Mouse (Mus musculus): Measurements from ENCODE around the gene Olfr632. TPM values are rescaled to one million over a fixed set of nuclear protein-coding genes. Genes with fewer than 3 reads are reported as not detected.
"Not testable (repeated sequence)": the region's sequence is repeated elsewhere in the genome, so short reads cannot be mapped to it uniquely, and the experiment has no call there.

The Olfr632 gene
- not detected in 2 replicates for polyA plus RNA-seq (2012; rRNA removed)

DNA sequence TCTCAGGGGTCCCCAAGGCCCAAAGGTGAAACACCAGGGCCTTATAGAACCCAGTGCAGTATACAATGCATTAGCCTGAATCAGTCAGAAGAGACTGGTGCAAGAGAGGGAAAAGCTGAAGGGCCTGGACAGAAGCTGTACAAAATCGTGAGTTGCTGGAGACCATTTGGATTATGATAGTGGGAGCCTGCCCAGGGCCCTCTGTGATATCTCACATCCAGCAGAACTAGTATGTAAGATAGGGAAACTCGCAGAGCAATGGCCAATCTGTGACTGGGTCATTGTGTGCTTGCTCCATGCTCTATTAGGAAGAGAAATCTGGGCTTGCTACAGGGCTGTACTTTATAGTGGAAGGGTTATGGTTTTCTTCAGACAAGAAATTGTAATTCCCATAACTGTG, at the start of gene Olfr632:
Gene Olfr632, plus strand, starts transcription at position 84 of the 400 bp plus-strand sequence.
- WGBS, result 60% methylated on average over 2 of the region's 2 CpGs
- no peak for DNase-seq (ENCODE audit: low read depth, low spot score)

DNA sequence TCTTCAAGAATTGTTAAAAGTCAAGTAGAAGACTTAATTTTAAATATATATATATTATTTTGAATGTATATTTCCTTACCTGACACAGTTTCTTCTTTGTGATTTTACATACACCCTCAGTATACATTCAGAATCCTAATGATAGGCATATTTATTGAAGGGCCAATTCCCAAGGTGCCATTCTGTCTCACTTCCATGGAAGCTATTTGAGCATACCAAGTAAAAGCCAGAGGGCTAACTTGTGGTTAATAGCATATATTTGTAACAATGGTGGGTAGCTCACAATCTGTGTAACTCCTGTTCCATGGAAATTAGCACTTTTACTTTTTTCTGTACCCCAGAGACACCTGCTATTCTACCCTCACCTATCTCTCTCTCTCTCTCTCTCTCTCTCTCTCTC, 48.0 kb upstream of the Olfr632 start, which contains the start of gene Olfr66:
Gene Olfr66, minus strand, starts transcription at position 101 of the 400 bp plus-strand sequence.
- DNase-seq (ENCODE audit: low read depth, low spot score), result no peak

DNA sequence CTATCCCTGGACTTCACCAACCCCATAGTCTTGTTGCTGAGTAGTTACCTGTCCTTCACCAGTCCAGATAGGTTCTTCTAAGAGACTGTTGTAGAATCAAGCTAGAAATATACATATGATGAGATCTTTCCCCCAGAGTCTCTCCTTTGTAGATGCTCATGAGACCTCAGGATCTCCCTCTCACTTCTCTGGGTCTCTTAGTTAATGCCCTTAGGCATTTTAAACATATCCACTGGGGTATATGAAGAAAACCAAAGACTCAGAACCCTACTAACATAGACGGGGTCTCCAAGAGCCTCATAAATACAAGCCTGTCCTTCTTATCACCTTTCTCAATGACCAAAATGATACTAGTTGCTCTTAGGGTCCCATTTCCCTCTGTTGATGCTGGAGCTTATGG, 39.8 kb upstream of the Olfr632 start, which contains the start of gene Olfr64:
Gene Olfr64, minus strand, starts transcription at position 101 of the 400 bp plus-strand sequence.
- WGBS, result 66% methylated on average over 1 of the region's 1 CpGs
- DNase-seq (ENCODE audit: low read depth, low spot score), result no peak

DNA sequence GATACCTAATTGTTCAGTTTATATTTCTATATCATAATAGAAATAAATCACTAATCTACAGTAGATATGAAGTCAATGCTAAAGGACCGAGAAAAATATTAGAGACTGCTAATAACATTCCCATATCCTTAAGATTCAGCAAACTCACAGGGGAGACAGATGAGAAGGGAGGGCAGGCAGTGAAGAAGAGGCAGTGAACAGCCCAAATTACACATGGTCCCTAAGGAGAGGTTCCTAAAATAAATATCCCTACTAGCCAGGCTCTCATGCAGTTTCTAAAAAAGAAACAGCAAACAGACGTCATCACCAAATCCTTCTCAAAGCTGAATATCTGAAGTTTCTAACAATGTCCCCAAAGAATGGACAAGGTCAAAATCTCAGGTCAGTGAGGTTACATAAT, 31.0 kb upstream of the Olfr632 start, which contains the start of gene Olfr65:
Gene Olfr65, plus strand, starts transcription at position 301 of the 400 bp plus-strand sequence.
- no peak for DNase-seq (ENCODE audit: low read depth, low spot score)

DNA sequence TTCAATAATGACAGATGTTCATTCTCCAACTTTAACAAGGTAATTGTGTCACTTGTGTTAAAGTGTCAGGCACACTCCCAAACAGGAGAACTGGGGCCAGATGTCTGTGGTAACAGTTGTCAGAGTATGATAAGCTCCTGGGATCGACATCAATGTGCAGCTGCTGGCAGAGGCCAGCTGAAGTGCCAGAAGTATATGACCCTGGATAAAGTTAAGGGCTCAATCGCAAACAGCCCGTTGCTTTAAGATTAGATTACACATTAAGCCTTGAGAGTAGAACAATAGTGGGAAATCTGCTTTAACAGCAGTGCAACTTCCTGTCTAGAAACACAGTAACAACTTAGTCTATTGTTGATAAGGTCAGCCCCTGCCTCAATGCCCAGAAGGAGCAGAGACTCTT, 24.1 kb upstream of the Olfr632 start:
- WGBS, result 4% methylated on average over 3 of the region's 3 CpGs
- DNase-seq (ENCODE audit: low read depth, low spot score), result peak; percentile 11

More for the DNA sequence above, 31.0 kb upstream of the Olfr632 start, which contains the start of gene Olfr65:
- 68% methylated on average over 2 of the region's 2 CpGs for WGBS

DNA sequence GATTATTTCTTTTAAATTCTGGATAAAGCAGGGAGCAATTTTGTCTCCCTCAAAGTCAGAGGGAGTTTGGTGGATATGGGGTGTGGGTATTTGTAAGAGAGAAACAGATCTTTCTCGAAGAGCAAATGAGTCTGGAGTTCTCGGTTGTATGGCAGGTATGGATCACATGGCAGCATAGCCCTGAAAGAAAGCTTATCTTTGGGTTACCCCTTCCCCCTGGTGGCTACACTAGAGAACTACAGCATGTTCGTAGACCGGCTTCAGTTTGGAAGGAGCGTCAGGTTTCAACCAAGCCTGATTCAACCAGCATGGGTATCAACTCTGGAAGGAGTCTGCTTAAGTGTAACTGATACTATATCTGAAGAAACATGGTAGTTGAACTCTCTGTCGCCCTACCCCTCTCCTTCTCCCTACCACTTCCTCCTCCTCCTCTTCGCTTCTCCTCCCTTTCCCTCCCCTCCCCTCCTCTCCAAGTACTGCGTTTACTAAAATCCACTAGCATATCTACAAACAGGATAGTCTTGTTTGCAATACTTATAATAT, 21.1 kb upstream of the Olfr632 start:
- WGBS, result 56% methylated on average over 8 of the region's 8 CpGs
- no peak for DNase-seq (ENCODE audit: low read depth, low spot score)

DNA sequence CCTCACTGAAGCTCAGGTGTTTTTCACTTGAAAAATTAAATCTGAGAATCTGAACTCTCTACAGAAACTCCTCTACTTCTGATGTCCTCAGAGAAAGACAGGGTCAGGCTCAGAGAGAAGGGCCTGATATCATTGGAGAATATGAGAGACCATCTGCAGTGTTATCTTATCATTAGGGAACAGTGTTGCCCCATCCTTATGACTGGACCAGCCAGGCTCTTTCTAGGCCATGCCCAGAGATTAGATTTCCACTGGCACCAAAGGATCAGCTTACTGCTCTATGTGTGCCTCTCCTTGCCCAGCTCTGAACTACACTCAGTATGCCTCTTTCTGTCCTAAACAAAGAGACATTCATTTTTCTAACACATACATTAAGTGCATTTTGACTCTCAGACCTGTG, 18.8 kb upstream of the Olfr632 start:
- DNase-seq (ENCODE audit: low read depth, low spot score), result no peak

DNA sequence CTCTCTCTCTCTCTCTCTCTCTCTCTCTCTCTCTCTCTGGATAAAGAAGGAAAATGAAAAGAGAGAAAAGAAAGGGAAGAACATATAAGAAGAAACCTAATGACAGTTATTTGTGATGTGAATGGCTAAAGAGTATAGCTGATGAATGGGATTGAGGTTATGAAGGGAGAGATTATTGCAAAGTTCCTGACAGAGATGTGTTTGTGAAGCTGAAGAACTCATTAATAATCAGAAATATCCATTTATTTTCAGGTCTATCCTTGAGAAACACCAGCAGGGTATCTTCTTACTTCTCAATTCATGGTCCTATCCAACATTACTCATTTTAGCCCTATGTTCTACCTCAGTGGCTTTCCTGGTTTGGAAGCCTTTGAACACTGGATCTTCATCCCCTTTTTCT, 5.6 kb upstream of the Olfr632 start, which contains the start of gene Olfr631:
Gene Olfr631, plus strand, starts transcription at position 301 of the 400 bp plus-strand sequence.
- no peak for DNase-seq (ENCODE audit: low read depth, low spot score)

DNA sequence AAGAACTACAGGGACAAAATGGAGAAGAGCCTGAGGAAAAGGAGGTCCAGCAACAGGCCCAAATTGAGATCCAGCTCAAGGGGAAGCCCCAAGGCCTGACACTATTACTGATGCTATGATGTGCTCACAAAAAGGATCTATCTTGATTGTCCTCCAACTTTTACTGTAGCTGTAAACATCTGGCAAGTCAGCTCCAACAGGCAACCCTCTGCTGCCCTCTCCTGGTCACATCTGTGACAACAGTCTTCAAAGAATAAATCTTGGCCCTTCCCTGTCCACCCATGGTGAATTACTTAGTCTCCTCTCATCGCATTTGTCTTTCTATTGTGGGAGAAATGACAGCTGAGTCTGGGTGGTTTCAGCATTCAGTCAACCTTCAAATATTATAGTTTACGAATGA, 8.6 kb downstream of the Olfr632 start:
- WGBS, result 24% methylated on average over 2 of the region's 2 CpGs
- DNase-seq (ENCODE audit: low read depth, low spot score), result peak; percentile 21

DNA sequence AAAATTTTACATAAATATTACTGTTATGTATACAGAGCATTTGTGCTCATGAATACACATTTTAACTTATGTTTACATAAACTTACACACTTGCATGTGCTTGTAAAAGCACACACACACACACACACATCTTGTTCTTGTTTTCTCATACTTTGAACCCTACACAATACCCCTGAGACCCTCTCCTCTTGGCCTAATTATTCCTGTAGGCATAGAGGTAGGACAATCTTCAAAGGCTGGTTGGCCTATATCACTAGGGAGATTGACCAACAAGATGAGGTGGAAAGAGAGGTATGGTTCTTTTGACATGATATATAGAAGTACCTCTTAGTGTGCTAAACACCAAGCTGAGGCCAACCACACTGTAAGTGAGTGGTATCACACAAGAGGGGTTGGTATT, 10.0 kb downstream of the Olfr632 start, which contains the start of gene Olfr633:
Gene Olfr633, plus strand, starts transcription at position 301 of the 400 bp plus-strand sequence.
- DNase-seq (ENCODE audit: low read depth, low spot score), result no peak

DNA sequence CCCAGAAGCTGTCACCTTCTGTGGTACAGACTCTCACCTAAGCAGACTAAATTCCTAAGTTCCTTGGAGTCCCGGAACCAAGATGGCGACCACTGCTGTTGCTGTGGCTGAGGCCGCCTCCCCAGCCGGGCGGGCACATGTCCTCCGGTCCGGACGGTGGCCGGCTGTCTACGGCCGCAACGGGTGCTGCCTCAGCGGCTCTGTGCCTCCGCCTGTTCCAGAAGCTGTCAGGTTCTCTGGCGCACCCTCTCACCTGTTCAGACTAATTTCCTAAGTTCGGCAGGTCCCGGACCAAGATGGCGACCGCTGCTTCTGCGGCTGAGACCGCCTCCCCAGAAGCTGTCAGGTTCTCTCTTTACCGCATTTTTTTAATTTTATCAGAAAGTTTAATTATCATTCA, 32.7 kb downstream of the Olfr632 start:
- WGBS, result 93% methylated on average over 22 of the region's 22 CpGs
- not testable (repeated sequence) for DNase-seq (ENCODE audit: low read depth, low spot score)

DNA sequence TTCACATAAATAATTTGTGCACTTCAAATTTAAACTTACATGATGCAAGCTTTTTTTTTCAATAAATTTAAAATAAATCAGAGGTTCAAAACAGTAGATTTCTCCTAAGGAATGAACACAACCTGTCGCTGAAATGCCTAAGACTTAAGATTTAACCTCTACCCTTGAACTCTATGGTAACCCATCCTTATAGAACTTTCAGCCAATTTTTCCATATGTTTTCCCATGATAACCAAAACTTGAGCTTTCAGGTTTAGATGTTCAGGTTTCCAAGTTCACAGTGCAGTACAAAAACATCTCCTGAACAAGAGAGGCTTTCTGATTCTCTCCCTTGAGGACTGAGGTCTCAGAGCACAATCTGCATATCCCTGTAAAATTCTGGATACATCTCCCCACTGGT, 36.7 kb downstream of the Olfr632 start, which contains the start of gene Olfr635:
Gene Olfr635, plus strand, starts transcription at position 301 of the 400 bp plus-strand sequence.
- 68% methylated on average over 1 of the region's 1 CpGs for WGBS
- no peak for DNase-seq (ENCODE audit: low read depth, low spot score)

DNA sequence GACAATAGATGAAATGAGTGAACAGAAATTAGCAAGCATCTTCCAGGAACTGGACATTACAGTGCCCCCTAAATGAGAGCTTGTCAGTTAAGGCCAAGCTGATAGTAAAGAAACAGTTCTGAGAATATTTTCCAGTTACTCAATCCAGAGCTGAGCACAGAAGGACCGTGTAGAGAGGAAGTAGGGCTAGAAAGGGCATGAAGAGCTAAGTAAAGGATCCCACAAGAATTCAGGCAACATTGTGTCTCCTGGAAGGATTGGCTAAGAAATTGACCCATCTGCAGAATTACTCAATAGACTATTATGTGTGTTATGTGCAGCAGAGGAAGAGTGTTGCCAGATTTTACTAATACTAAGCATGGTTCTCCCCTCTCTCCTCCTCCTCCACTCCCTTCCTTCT, 37.6 kb downstream of the Olfr632 start:
- WGBS, result 39% methylated on average over 1 of the region's 1 CpGs
- no peak for DNase-seq (ENCODE audit: low read depth, low spot score)

Other genes with a start within 250 kb of the Olfr632 start
- gene Olfr243, start 219.7 kb upstream of the Olfr632 start, polyA plus RNA-seq (2012; rRNA removed), result not detected in 2 replicates
- gene Olfr628, start 204.0 kb upstream of the Olfr632 start, polyA plus RNA-seq (2012; rRNA removed), result not detected in 2 replicates
- gene Olfr629, start 189.4 kb upstream of the Olfr632 start, polyA plus RNA-seq (2012; rRNA removed), result not detected in 2 replicates
- gene Olfr630, start 177.0 kb upstream of the Olfr632 start, polyA plus RNA-seq (2012; rRNA removed), result not detected in 2 replicates
- not detected in 2 replicates for gene Olfr69, start 162.8 kb upstream of the Olfr632 start, polyA plus RNA-seq (2012; rRNA removed)
- gene Olfr68, start 154.6 kb upstream of the Olfr632 start, polyA plus RNA-seq (2012; rRNA removed), result not detected in 2 replicates
- not detected in 2 replicates for gene Olfr67, start 142.5 kb upstream of the Olfr632 start, polyA plus RNA-seq (2012; rRNA removed)
- 7.5 and 9.3 TPM in 2 replicates for gene Hbb-bt, start 120.4 kb upstream of the Olfr632 start, polyA plus RNA-seq (2012; rRNA removed)
- 97.3 and 114 TPM in 2 replicates for gene Hbb-bs, start 106.3 kb upstream of the Olfr632 start, polyA plus RNA-seq (2012; rRNA removed)
- gene Hbb-bh2, start 93.8 kb upstream of the Olfr632 start, polyA plus RNA-seq (2012; rRNA removed), result not detected in 2 replicates
- not detected in 2 replicates for gene Hbb-bh1, start 91.2 kb upstream of the Olfr632 start, polyA plus RNA-seq (2012; rRNA removed)
- not detected in 2 replicates for gene Hbb-y, start 81.1 kb upstream of the Olfr632 start, polyA plus RNA-seq (2012; rRNA removed)
- gene Olfr66, start 48.1 kb upstream of the Olfr632 start, polyA plus RNA-seq (2012; rRNA removed), result not detected in 2 replicates
- gene Olfr64, start 39.9 kb upstream of the Olfr632 start, polyA plus RNA-seq (2012; rRNA removed), result not detected in 2 replicates
- not detected in 2 replicates for gene Olfr65, start 30.9 kb upstream of the Olfr632 start, polyA plus RNA-seq (2012; rRNA removed)
- not detected in 2 replicates for gene Olfr631, start 5.5 kb upstream of the Olfr632 start, polyA plus RNA-seq (2012; rRNA removed)
- gene Olfr633, start 10.1 kb downstream of the Olfr632 start, polyA plus RNA-seq (2012; rRNA removed), result not detected in 2 replicates
- gene Olfr635, start 36.8 kb downstream of the Olfr632 start, polyA plus RNA-seq (2012; rRNA removed), result not detected in 2 replicates
- gene Olfr638, start 64.4 kb downstream of the Olfr632 start, polyA plus RNA-seq (2012; rRNA removed), result not detected in 2 replicates
- not detected in 2 replicates for gene Olfr639, start 83.0 kb downstream of the Olfr632 start, polyA plus RNA-seq (2012; rRNA removed)
- not detected in 2 replicates for gene Olfr640, start 91.2 kb downstream of the Olfr632 start, polyA plus RNA-seq (2012; rRNA removed)
- gene Olfr641, start 101.1 kb downstream of the Olfr632 start, polyA plus RNA-seq (2012; rRNA removed), result not detected in 2 replicates
- not detected in 2 replicates for gene Olfr642, start 118.3 kb downstream of the Olfr632 start, polyA plus RNA-seq (2012; rRNA removed)
- not detected in 2 replicates for gene 4930516K23Rik, start 127.1 kb downstream of the Olfr632 start, polyA plus RNA-seq (2012; rRNA removed)
- not detected in 2 replicates for gene Olfr644, start 137.5 kb downstream of the Olfr632 start, polyA plus RNA-seq (2012; rRNA removed)
- not detected in 2 replicates for gene Olfr645, start 151.1 kb downstream of the Olfr632 start, polyA plus RNA-seq (2012; rRNA removed)
- gene Olfr646, start 170.5 kb downstream of the Olfr632 start, polyA plus RNA-seq (2012; rRNA removed), result not detected in 2 replicates
- not detected in 2 replicates for gene Ubqln5, start 195.5 kb downstream of the Olfr632 start, polyA plus RNA-seq (2012; rRNA removed)
- not detected in 2 replicates for gene Olfr643, start 203.1 kb downstream of the Olfr632 start, polyA plus RNA-seq (2012; rRNA removed)
- not detected in 2 replicates for gene Ubqln3, start 208.9 kb downstream of the Olfr632 start, polyA plus RNA-seq (2012; rRNA removed)
- not detected in 2 replicates for gene Ubqlnl, start 216.2 kb downstream of the Olfr632 start, polyA plus RNA-seq (2012; rRNA removed)
- not detected in 2 replicates for gene Olfm5, start 230.5 kb downstream of the Olfr632 start, polyA plus RNA-seq (2012; rRNA removed)
- 0.02 TPM in 1 of 2 replicates, not detected in the other for gene Olfr648, start 249.0 kb downstream of the Olfr632 start, polyA plus RNA-seq (2012; rRNA removed)

All from large intestine, adult 2 months (tissue).